Mouse (Mus musculus) heart, embryonic 12.5 days (tissue): Measurements from ENCODE around the gene Ell2. TPM values are rescaled to one million over a fixed set of nuclear protein-coding genes. Genes with fewer than 3 reads are reported as not detected.

ENCODE experiments used
- ATAC-seq: fragments of 200-750 bp; cut with Nextera tagmentation; 2 replicates; pipeline ENCODE4 v1.8.0; 2017; ENCODE audit warnings: moderate TSS enrichment, moderate library complexity; ENCODE audit not compliant: insufficient number of reproducible peaks, low FRiP score
- H3K27ac ChIP-seq: fragments of 300-500 bp; sonication (generic); 2 replicates; pipeline ENCODE4 v1.5.1; 2016; ENCODE audit warnings: mild to moderate bottlenecking, moderate library complexity; ENCODE audit not compliant: poor library complexity, severe bottlenecking
- H3K27me3 ChIP-seq: fragments of 300-500 bp; sonication (generic); replicated peaks from 2 replicates; pipeline ENCODE4 v1.6.1; 2016; ENCODE audit warnings: mild to moderate bottlenecking, moderate library complexity
- H3K36me3 ChIP-seq: fragments of 300-500 bp; sonication (generic); 2 replicates; pipeline ENCODE4 v1.6.1; 2016; ENCODE audit warnings: mild to moderate bottlenecking, moderate library complexity
- H3K4me1 ChIP-seq: fragments of 300-500 bp; sonication (generic); replicated peaks from 2 replicates; pipeline ENCODE4 v1.6.1; 2016; ENCODE audit warnings: mild to moderate bottlenecking
- H3K4me2 ChIP-seq: fragments of 300-500 bp; sonication (generic); 2 replicates; pipeline ENCODE4 v1.6.1; 2016; ENCODE audit warnings: mild to moderate bottlenecking, moderate library complexity
- H3K4me3 ChIP-seq: fragments of 300-500 bp; sonication (generic); 2 replicates; pipeline ENCODE4 v1.5.1; 2016; ENCODE audit warnings: mild to moderate bottlenecking
- H3K9ac ChIP-seq: fragments of 300-500 bp; sonication (generic); 2 replicates; pipeline ENCODE4 v1.6.1; 2016; ENCODE audit warnings: mild to moderate bottlenecking, moderate library complexity
- H3K9me3 ChIP-seq: fragments of 300-500 bp; sonication (generic); replicated peaks from 2 replicates; pipeline ENCODE4 v1.6.1; 2016; ENCODE audit warnings: mild to moderate bottlenecking, moderate library complexity
- WGBS: fragments of 180-500 bp; shearing (Covaris S2); methylation state at CpG from one replicate; pipeline ENCODE4 v1.1.7; 2016; 5-methylcytosine and 5-hydroxymethylcytosine counted together
- polyA plus RNA-seq: library from polyadenylated mRNA; unstranded; fragments of >200 nt; fragmentation: Nextera tagmentation; extraction: Ambion mirVana; gene quantifications from 2 replicates; pipeline ENCODE4 v1.2.1, GENCODE M21; 2016

The Ell2 gene
- polyA plus RNA-seq: 8.5 and 10.4 TPM in 2 replicates

GRCm38 (mm10) chr13:75706457-75706856, at the start of gene Ell2:
Gene Ell2 (plus strand): TSS chr13:75706757.
- Histone ChIP-seq H3K27ac (peak within 1 kb of the TSS; percentile 65), H3K9me3 (no peaks in the 10 kb centered on the region), H3K4me3 (peak within 1 kb of the TSS; percentile 81), H3K9ac (peak within 1 kb of the TSS; percentile 75), H3K27me3 (no peaks in the 10 kb centered on the region), H3K4me1 (peaks cover 10% of the 10 kb centered on the region), H3K4me2 (peak within 1 kb of the TSS; percentile 91), H3K36me3 (no peaks in the 10 kb centered on the region)
- ATAC-seq: no peak
- WGBS: 98% methylated on average over 1 of the region's 1 CpGs

- Histone ChIP-seq H3K36me3 (no peaks in the 10 kb centered on the region), H3K27me3 (no peaks in the 10 kb centered on the region), H3K4me1 (no peaks in the 10 kb centered on the region), H3K9ac (no peak overlapping the region), H3K9me3 (no peaks in the 10 kb centered on the region), H3K4me2 (no peak overlapping the region), H3K27ac (no peak overlapping the region), H3K4me3 (no peak overlapping the region)
- 50% methylated on average over 3 of the region's 3 CpGs for WGBS
- ATAC-seq: no peak
Measured at GRCm38 (mm10) chr13:75685438-75685837, 21.1 kb upstream of the Ell2 start.

- no peaks in the 10 kb centered on the region for H3K4me1 ChIP-seq
- WGBS: 62% methylated on average over 4 of the region's 4 CpGs
- no peaks in the 10 kb centered on the region for H3K36me3 ChIP-seq
- H3K27me3 ChIP-seq: no peaks in the 10 kb centered on the region
- ATAC-seq: no peak
- no peak overlapping the region for H3K4me3 ChIP-seq
- no peak overlapping the region for H3K4me2 ChIP-seq
- H3K9me3 ChIP-seq: no peaks in the 10 kb centered on the region
- H3K9ac ChIP-seq: no peak overlapping the region
- H3K27ac ChIP-seq: no peak overlapping the region
Measured at GRCm38 (mm10) chr13:75686995-75687394, 19.6 kb upstream of the Ell2 start.

GRCm38 (mm10) chr13:75691625-75692024, 14.9 kb upstream of the Ell2 start:
- Histone ChIP-seq H3K9ac (no peak overlapping the region), H3K27me3 (no peaks in the 10 kb centered on the region), H3K4me3 (no peak overlapping the region), H3K9me3 (no peaks in the 10 kb centered on the region), H3K36me3 (no peaks in the 10 kb centered on the region), H3K4me2 (no peak overlapping the region), H3K27ac (no peak overlapping the region), H3K4me1 (no peaks in the 10 kb centered on the region)
- no peak for ATAC-seq

- H3K27me3 ChIP-seq: no peaks in the 10 kb centered on the region
- no peaks in the 10 kb centered on the region for H3K9me3 ChIP-seq
- ATAC-seq: no peak
- no peak overlapping the region for H3K4me2 ChIP-seq
- no peak overlapping the region for H3K9ac ChIP-seq
- no peaks in the 10 kb centered on the region for H3K36me3 ChIP-seq
- no peaks in the 10 kb centered on the region for H3K4me1 ChIP-seq
- H3K4me3 ChIP-seq: no peak overlapping the region
- H3K27ac ChIP-seq: no peak overlapping the region
Measured at GRCm38 (mm10) chr13:75693081-75693480, 13.5 kb upstream of the Ell2 start.

- Histone ChIP-seq H3K4me1 (no peaks in the 10 kb centered on the region), H3K27me3 (no peaks in the 10 kb centered on the region), H3K9me3 (no peaks in the 10 kb centered on the region), H3K9ac (no peak overlapping the region), H3K4me3 (no peak overlapping the region), H3K4me2 (no peak overlapping the region), H3K36me3 (no peaks in the 10 kb centered on the region), H3K27ac (no peak overlapping the region)
- WGBS: 69% methylated on average over 5 of the region's 5 CpGs
- ATAC-seq: no peak
Measured at GRCm38 (mm10) chr13:75702814-75703213, 3.7 kb upstream of the Ell2 start.

- peak overlapping the region; percentile 81 for H3K4me3 ChIP-seq
- H3K9me3 ChIP-seq: no peaks in the 10 kb centered on the region
- no peaks in the 10 kb centered on the region for H3K36me3 ChIP-seq
- WGBS: 4% methylated on average over 64 of the region's 64 CpGs
- peak overlapping the region; percentile 65 for H3K27ac ChIP-seq
- peaks cover 10% of the 10 kb centered on the region for H3K4me1 ChIP-seq
- H3K9ac ChIP-seq: peak overlapping the region; percentile 75
- peak overlapping the region; percentile 91 for H3K4me2 ChIP-seq
- no peaks in the 10 kb centered on the region for H3K27me3 ChIP-seq
- peak; percentile 100 for ATAC-seq
Measured at GRCm38 (mm10) chr13:75706882-75707816, 592 bp downstream of the Ell2 start.

GRCm38 (mm10) chr13:75707821-75708636, 1.5 kb downstream of the Ell2 start:
- H3K36me3 ChIP-seq: no peaks in the 10 kb centered on the region
- H3K27me3 ChIP-seq: no peaks in the 10 kb centered on the region
- peaks cover 10% of the 10 kb centered on the region for H3K4me1 ChIP-seq
- peak overlapping the region; percentile 91 for H3K4me2 ChIP-seq
- H3K4me3 ChIP-seq: peak overlapping the region; percentile 81
- H3K27ac ChIP-seq: peak overlapping the region; percentile 65
- peak; percentile 73 for ATAC-seq
- H3K9me3 ChIP-seq: no peaks in the 10 kb centered on the region
- peak overlapping the region; percentile 75 for H3K9ac ChIP-seq
- WGBS: under 1% methylated on average over 81 of the region's 83 CpGs

- Histone ChIP-seq H3K36me3 (no peaks in the 10 kb centered on the region), H3K27ac (peak overlapping the region; percentile 65), H3K4me1 (peaks cover 10% of the 10 kb centered on the region), H3K9me3 (no peaks in the 10 kb centered on the region), H3K4me2 (peak overlapping the region; percentile 91), H3K27me3 (no peaks in the 10 kb centered on the region), H3K4me3 (peak overlapping the region; percentile 81), H3K9ac (peak overlapping the region; percentile 75)
- WGBS: 9% methylated on average over 8 of the region's 8 CpGs
- no peak for ATAC-seq
Measured at GRCm38 (mm10) chr13:75708637-75709002, 2.1 kb downstream of the Ell2 start.

- Histone ChIP-seq H3K27me3 (no peaks in the 10 kb centered on the region), H3K27ac (no peak overlapping the region), H3K4me3 (peak overlapping the region; percentile 81), H3K4me2 (peak overlapping the region; percentile 91), H3K9ac (no peak overlapping the region), H3K9me3 (no peaks in the 10 kb centered on the region), H3K4me1 (peaks cover 10% of the 10 kb centered on the region), H3K36me3 (no peaks in the 10 kb centered on the region)
- WGBS: 30% methylated on average over 4 of the region's 4 CpGs
- no peak for ATAC-seq
Measured at GRCm38 (mm10) chr13:75709026-75709778, 2.6 kb downstream of the Ell2 start.

- H3K4me3 ChIP-seq: peak overlapping the region; percentile 81; the same call in 1 of the 2 replicates
- H3K9ac ChIP-seq: no peak overlapping the region
- H3K27ac ChIP-seq: no peak overlapping the region
- no peaks in the 10 kb centered on the region for H3K27me3 ChIP-seq
- H3K4me2 ChIP-seq: no peak overlapping the region
- no peak for ATAC-seq
- H3K9me3 ChIP-seq: no peaks in the 10 kb centered on the region
- H3K4me1 ChIP-seq: peaks cover 10% of the 10 kb centered on the region
- H3K36me3 ChIP-seq: no peaks in the 10 kb centered on the region
- WGBS: 71% methylated on average over 6 of the region's 6 CpGs
Measured at GRCm38 (mm10) chr13:75710152-75710551, 3.6 kb downstream of the Ell2 start.
